Mouse (Mus musculus) frontal cortex, adult 2 months (tissue): ENCODE results near the gene Ccnd1. TPM values are rescaled to one million over a fixed set of nuclear protein-coding genes. Genes with fewer than 3 reads are reported as not detected.

ENCODE experiments used
- polyA plus RNA-seq: library from polyadenylated mRNA; depleted of rRNA; stranded (reverse); fragments of >200 nt; gene quantifications from 2 replicates; pipeline ENCODE4 v1.2.3, GENCODE M21; 2012; rRNA removed

The Ccnd1 gene
- polyA plus RNA-seq, 1 experiment = 36.6 TPM

Other genes with a start within 250 kb of the Ccnd1 start
- gene Ano1, start 188.0 kb downstream of the Ccnd1 start, polyA plus RNA-seq = 5.3 and 8.9 TPM in 2 replicates
- gene Fgf3, start 101.8 kb downstream of the Ccnd1 start, polyA plus RNA-seq = 0.12 and 0.29 TPM in 2 replicates
- not detected in 2 replicates for gene Fgf4, start 92.6 kb downstream of the Ccnd1 start, polyA plus RNA-seq
- gene Fgf15, start 43.4 kb downstream of the Ccnd1 start, polyA plus RNA-seq = not detected in 2 replicates
- 36.5 and 44.2 TPM in 2 replicates for gene LTO1, start 24.8 kb downstream of the Ccnd1 start, polyA plus RNA-seq